Mouse (Mus musculus) midbrain, embryonic 14.5 days (tissue): ENCODE measurements around the gene Slc22a17. TPM values are rescaled to one million over a fixed set of nuclear protein-coding genes. Genes with fewer than 3 reads are reported as not detected.
"Not testable (repeated sequence)": the region's sequence is repeated elsewhere in the genome, so short reads cannot be mapped to it uniquely, and the experiment has no call there.

Experiments
- ATAC-seq: fragments of 200-750 bp; cut with Nextera tagmentation; 2 replicates; pipeline ENCODE4 v1.8.0; 2017; ENCODE audit warnings: moderate number of reproducible peaks, moderate library complexity; ENCODE audit not compliant: low FRiP score, low TSS enrichment
- DNase-seq: peaks from one replicate; pipeline ENCODE4 v3.0.0-alpha.2; 2015
- H3K27ac ChIP-seq: fragments of 300-500 bp; sonication (generic); replicated peaks from 2 replicates; pipeline ENCODE4 v1.5.1; 2014; ENCODE audit warnings: mild to moderate bottlenecking, low read depth, low read length, moderate library complexity
- H3K27me3 ChIP-seq: fragments of 300-500 bp; sonication (generic); 2 replicates; pipeline ENCODE4 v1.6.1; 2014; ENCODE audit warnings: low read length, control low read depth, mixed read lengths; ENCODE audit not compliant: control insufficient read depth, insufficient read depth
- H3K36me3 ChIP-seq: fragments of 300-500 bp; sonication (generic); 2 replicates; pipeline ENCODE4 v1.6.1; 2014; ENCODE audit warnings: low read length, control low read depth; ENCODE audit not compliant: control insufficient read depth, insufficient read depth
- H3K4me1 ChIP-seq: fragments of 300-500 bp; sonication (generic); 2 replicates; pipeline ENCODE4 v1.6.1; 2014; ENCODE audit warnings: mild to moderate bottlenecking, antibody characterized with exemption, low read length, control low read depth; ENCODE audit not compliant: control insufficient read depth, insufficient read depth
- H3K4me2 ChIP-seq: fragments of 300-500 bp; sonication (generic); 2 replicates; pipeline ENCODE4 v1.6.1; 2014; ENCODE audit warnings: mild to moderate bottlenecking, low read length, moderate library complexity
- H3K4me3 ChIP-seq: fragments of 300-500 bp; sonication (generic); replicated peaks from 2 replicates; pipeline ENCODE4 v1.5.1; 2014; ENCODE audit warnings: low read depth, low read length
- H3K9ac ChIP-seq: fragments of 300-500 bp; sonication (generic); replicated peaks from 2 replicates; pipeline ENCODE4 v1.6.1; 2014; ENCODE audit warnings: mild to moderate bottlenecking, low read length, moderate library complexity
- H3K9me3 ChIP-seq: fragments of 300-500 bp; sonication (generic); 2 replicates; pipeline ENCODE4 v1.6.1; 2016; ENCODE audit warnings: low read length, control low read depth, mixed read lengths; ENCODE audit not compliant: control insufficient read depth
- WGBS: fragments of 180-500 bp; shearing (Covaris S2); extraction: QIAGEN DNeasy Blood & Tissue Kit; methylation state at CpG from one replicate; pipeline ENCODE4 v1.1.7; 2014; 5-methylcytosine and 5-hydroxymethylcytosine counted together
- polyA plus RNA-seq: library from polyadenylated mRNA; unstranded; fragments of >200 nt; fragmentation: Nextera tagmentation; extraction: Ambion mirVana; gene quantifications from 2 replicates; pipeline ENCODE4 v1.2.1, GENCODE M21; 2014

Gene Slc22a17
- polyA plus RNA-seq, 1 experiment from 2014 or later: 110 TPM

DNA sequence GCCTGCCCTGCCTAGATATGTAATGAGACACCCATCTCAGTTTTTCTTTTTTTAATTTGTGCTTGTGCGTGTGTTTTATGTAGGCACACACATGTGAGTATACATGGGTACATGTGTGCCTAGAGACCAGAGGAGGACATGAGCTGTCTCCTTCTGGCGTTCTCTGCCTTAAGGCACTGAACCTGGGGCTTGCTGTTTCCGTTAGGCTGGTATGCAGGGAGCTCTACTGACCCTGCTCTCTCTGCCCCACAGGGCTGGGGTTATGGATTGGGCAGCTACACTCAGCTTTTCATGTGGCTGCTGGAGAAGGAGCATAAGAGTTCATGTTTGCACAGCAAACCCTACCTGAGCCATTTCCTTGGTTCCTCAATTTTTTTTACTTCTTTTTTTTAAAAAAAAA, 41.5 kb upstream of the Slc22a17 start:
- Histone ChIP-seq H3K9ac (no peak overlapping the region), H3K27ac (no peak overlapping the region), H3K4me2 (no peak overlapping the region), H3K9me3 (no peaks in the 10 kb centered on the region), H3K4me3 (no peak overlapping the region), H3K36me3 (no peaks in the 10 kb centered on the region), H3K27me3 (no peaks in the 10 kb centered on the region), H3K4me1 (no peaks in the 10 kb centered on the region)
- 87% methylated on average over 3 of the region's 3 CpGs for WGBS
- ATAC-seq (no peak), DNase-seq (no peak)

GRCm38 (mm10) chr14:54953664-54954206, 40.8 kb upstream of the Slc22a17 start:
- no peak overlapping the region for H3K27ac ChIP-seq
- ATAC-seq (no peak), DNase-seq (no peak)
- no peak overlapping the region for H3K4me3 ChIP-seq
- no peak overlapping the region for H3K4me2 ChIP-seq
- no peak overlapping the region for H3K9ac ChIP-seq
- no peaks in the 10 kb centered on the region for H3K4me1 ChIP-seq
- H3K9me3 ChIP-seq: no peaks in the 10 kb centered on the region
- no peaks in the 10 kb centered on the region for H3K27me3 ChIP-seq
- no peaks in the 10 kb centered on the region for H3K36me3 ChIP-seq
- 94% methylated on average over 8 of the region's 8 CpGs for WGBS

GRCm38 (mm10) chr14:54951587-54951986, 38.7 kb upstream of the Slc22a17 start:
- H3K9ac ChIP-seq: no peak overlapping the region
- H3K27me3 ChIP-seq: no peaks in the 10 kb centered on the region
- H3K27ac ChIP-seq: no peak overlapping the region
- H3K36me3 ChIP-seq: no peaks in the 10 kb centered on the region
- DNase-seq (no peak), ATAC-seq (no peak)
- 81% methylated on average over 6 of the region's 6 CpGs for WGBS
- H3K4me3 ChIP-seq: no peak overlapping the region
- no peaks in the 10 kb centered on the region for H3K9me3 ChIP-seq
- H3K4me2 ChIP-seq: no peak overlapping the region
- H3K4me1 ChIP-seq: no peaks in the 10 kb centered on the region

- Histone ChIP-seq H3K4me1 (no peaks in the 10 kb centered on the region), H3K36me3 (no peaks in the 10 kb centered on the region), H3K9me3 (no peaks in the 10 kb centered on the region), H3K4me2 (no peak overlapping the region), H3K4me3 (no peak overlapping the region), H3K9ac (no peak overlapping the region), H3K27me3 (no peaks in the 10 kb centered on the region), H3K27ac (no peak overlapping the region)
- DNase-seq (no peak), ATAC-seq (no peak)
- 65% methylated on average over 12 of the region's 12 CpGs for WGBS
Measured at GRCm38 (mm10) chr14:54950493-54950892, 37.6 kb upstream of the Slc22a17 start.

DNA sequence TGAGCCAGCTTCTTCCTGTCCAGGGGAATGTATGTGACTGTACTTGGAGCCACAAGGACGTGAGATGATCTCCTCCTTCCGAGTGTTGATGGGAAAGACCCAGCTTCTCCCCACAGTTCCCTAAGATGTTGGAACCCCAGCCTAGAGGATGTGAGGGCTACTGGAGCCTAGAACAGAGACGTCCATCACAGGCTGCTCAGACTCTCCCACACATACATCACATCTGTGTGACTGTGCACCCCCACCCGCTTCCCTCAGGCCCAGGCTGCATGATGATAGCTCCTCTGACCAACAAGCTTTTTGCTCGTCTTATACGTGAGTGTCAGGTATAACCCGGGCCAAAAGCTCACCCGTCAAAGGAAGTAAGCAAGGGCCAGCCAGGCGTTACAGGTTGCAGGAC, 35.8 kb upstream of the Slc22a17 start:
- no peaks in the 10 kb centered on the region for H3K4me1 ChIP-seq
- no peak overlapping the region for H3K4me3 ChIP-seq
- no peaks in the 10 kb centered on the region for H3K36me3 ChIP-seq
- no peak for DNase-seq
- H3K4me2 ChIP-seq: no peak overlapping the region
- 93% methylated on average over 9 of the region's 9 CpGs for WGBS
- no peak overlapping the region for H3K27ac ChIP-seq
- ATAC-seq: no peak
- H3K27me3 ChIP-seq: no peaks in the 10 kb centered on the region
- no peak overlapping the region for H3K9ac ChIP-seq
- no peaks in the 10 kb centered on the region for H3K9me3 ChIP-seq

GRCm38 (mm10) chr14:54947008-54947407, 34.1 kb upstream of the Slc22a17 start:
- not testable (repeated sequence) for H3K9ac ChIP-seq, H3K27me3 ChIP-seq, H3K36me3 ChIP-seq, H3K4me3 ChIP-seq, H3K4me1 ChIP-seq, H3K9me3 ChIP-seq, DNase-seq, H3K4me2 ChIP-seq, H3K27ac ChIP-seq, ATAC-seq
- WGBS: 90% methylated on average over 9 of the region's 11 CpGs

GRCm38 (mm10) chr14:54945975-54946704, 33.2 kb upstream of the Slc22a17 start:
- H3K9ac ChIP-seq: no peak overlapping the region
- H3K4me1 ChIP-seq: no peaks in the 10 kb centered on the region
- ATAC-seq (no peak), DNase-seq (no peak)
- H3K4me3 ChIP-seq: no peak overlapping the region
- no peak overlapping the region for H3K27ac ChIP-seq
- WGBS: 83% methylated on average over 19 of the region's 19 CpGs
- no peaks in the 10 kb centered on the region for H3K27me3 ChIP-seq
- H3K36me3 ChIP-seq: no peaks in the 10 kb centered on the region
- H3K9me3 ChIP-seq: no peaks in the 10 kb centered on the region
- H3K4me2 ChIP-seq: no peak overlapping the region

DNA sequence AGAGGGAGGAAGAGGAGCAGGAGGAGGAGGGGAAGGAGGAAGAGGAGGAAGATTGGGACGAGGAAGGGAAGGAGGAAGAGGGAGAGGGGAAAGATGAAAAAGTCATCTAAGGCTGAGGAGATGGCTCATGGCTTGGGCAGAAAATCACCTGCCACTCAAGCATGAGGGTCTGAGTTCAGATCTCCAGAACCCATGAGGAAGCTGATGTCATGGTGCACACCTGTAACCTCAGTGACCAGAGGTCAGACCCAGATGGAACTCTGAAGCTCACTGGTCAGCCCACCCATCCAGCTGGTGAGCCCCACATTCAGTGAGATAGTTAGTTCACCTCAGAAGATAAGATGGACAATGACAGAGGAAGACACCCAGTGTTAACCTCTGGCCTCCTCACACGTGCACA, 32.0 kb upstream of the Slc22a17 start:
- no peak for DNase-seq
- H3K9me3 ChIP-seq: no peaks in the 10 kb centered on the region
- no peak for ATAC-seq
- no peak overlapping the region for H3K4me3 ChIP-seq
- no peak overlapping the region for H3K27ac ChIP-seq
- no peak overlapping the region for H3K9ac ChIP-seq
- no peaks in the 10 kb centered on the region for H3K27me3 ChIP-seq
- H3K4me2 ChIP-seq: no peak overlapping the region
- no peaks in the 10 kb centered on the region for H3K4me1 ChIP-seq
- WGBS: 71% methylated on average over 2 of the region's 2 CpGs
- no peaks in the 10 kb centered on the region for H3K36me3 ChIP-seq

- DNase-seq (no peak), ATAC-seq (no peak)
- Histone ChIP-seq H3K27me3 (no peaks in the 10 kb centered on the region), H3K4me1 (no peaks in the 10 kb centered on the region), H3K4me2 (no peak overlapping the region), H3K9me3 (no peaks in the 10 kb centered on the region), H3K36me3 (no peaks in the 10 kb centered on the region), H3K9ac (no peak overlapping the region), H3K4me3 (no peak overlapping the region), H3K27ac (no peak overlapping the region)
- WGBS: 95% methylated on average over 7 of the region's 7 CpGs
Measured at GRCm38 (mm10) chr14:54943971-54944370, 31.0 kb upstream of the Slc22a17 start.
